Comparison of ENCODE assay signal across 8 mouse cellular contexts in genomic region chr13:93237677-93238398, GRCm38 (mm10). TPM values are rescaled to one million over a fixed set of nuclear protein-coding genes. Genes with fewer than 3 reads are reported as not detected.
DNase-seq lines count a peak whose midpoint lies in the region; ATAC-seq lines count a peak whose summit lies in the region.

No protein-coding gene starts in this region.

- no peaks in the 10 kb centered on the region for H3K9me3 ChIP-seq in kidney, embryonic 14.5 days (ENCODE audit: control insufficient read depth, low read length)

- no peaks in the 10 kb centered on the region for H3K36me3 ChIP-seq in kidney, embryonic 14.5 days (ENCODE audit: control insufficient read depth, insufficient read depth, low read length)
- no peaks in the 10 kb centered on the region for H3K36me3 ChIP-seq in splenic B cell, adult 2 months (ENCODE audit: control insufficient read depth, insufficient read depth, low read length, poor library complexity, severe bottlenecking)

- peak; percentile 43 for DNase-seq in kidney, adult 11 months
- DNase-seq in gonadal fat pad, adult 2 months (ENCODE audit: low read depth), result peak; percentile 38
- peak; percentile 46 to 56 for DNase-seq in kidney, postnatal 36 days
- DNase-seq in splenic B cell, adult 2 months (ENCODE audit: low read depth, low spot score), result peak; percentile 66
- no peak for DNase-seq in embryo, embryonic 10 days (ENCODE audit: low spot score)
- DNase-seq in thymus, postnatal 36 days, result no peak
- DNase-seq in layer of hippocampus, adult 11-12 months (ENCODE audit: low spot score), result no peak

- H3K4me2 ChIP-seq in kidney, embryonic 14.5 days (replicated peaks; ENCODE audit: low read depth, low read length), result no peak overlapping the region

- no peaks in the 10 kb centered on the region for H3K27me3 ChIP-seq in kidney, embryonic 14.5 days (ENCODE audit: control insufficient read depth, insufficient read depth, low read length)
- H3K27me3 ChIP-seq in splenic B cell, adult 2 months (ENCODE audit: control insufficient read depth, insufficient read depth, low read length, poor library complexity, severe bottlenecking), result no peaks in the 10 kb centered on the region

- no peak overlapping the region for H3K9ac ChIP-seq in kidney, embryonic 14.5 days (ENCODE audit: low read depth, low read length)

- 73% methylated on average over 9 of the region's 9 CpGs for WGBS in kidney, embryonic 14.5 days

- H3K27ac ChIP-seq in kidney, embryonic 14.5 days (ENCODE audit: low read depth, low read length), result no peak overlapping the region

- H3K4me1 ChIP-seq in kidney, embryonic 14.5 days (ENCODE audit: control insufficient read depth, insufficient read depth, low read length), result no peaks in the 10 kb centered on the region

- no peak for ATAC-seq in kidney, embryonic 14.5 days (ENCODE audit: low FRiP score, low TSS enrichment)

- no peak overlapping the region for H3K4me3 ChIP-seq in kidney, embryonic 14.5 days (ENCODE audit: low read length)

RNA-seq across cellular contexts. Expression of gene Tent2, which starts 45.7 kb away (rescaled TPM):
- polyA plus RNA-seq in kidney, embryonic 14.5 days (2014; fragmentation: Nextera tagmentation; extraction: Ambion mirVana), result 62.7 and 86.3 TPM in 2 replicates
- polyA plus RNA-seq in gonadal fat pad, adult 2 months (2012; rRNA removed), result 18.2 and 18.8 TPM in 2 replicates

Comparison
In these comparisons a context has a peak if more than half of its experiments do, and no peak if none do; other contexts are left out.
1. DNase-seq: peak in kidney, adult 11 months (single experiment), gonadal fat pad, adult 2 months (single experiment), kidney, postnatal 36 days (2 of 2) and splenic B cell, adult 2 months (single experiment); none in embryo, embryonic 10 days (single experiment), thymus, postnatal 36 days (0 of 2) and layer of hippocampus, adult 11-12 months (single experiment).